Mouse (Mus musculus) T-helper 2 cell (primary cell): ENCODE results near the gene Spock3.
"Not testable (repeated sequence)": the region's sequence is repeated elsewhere in the genome, so short reads cannot be mapped to it uniquely, and the experiment has no call there.

Experiments
- in situ Hi-C: fragments of 300-600 bp; cut with MboI, MseI; formaldehyde crosslinking; loops from one replicate; pipeline ENCODE4 v1.15.1; 2025; ENCODE audit warnings: high pct_unique_total_duplicates

The Spock3 gene

DNA sequence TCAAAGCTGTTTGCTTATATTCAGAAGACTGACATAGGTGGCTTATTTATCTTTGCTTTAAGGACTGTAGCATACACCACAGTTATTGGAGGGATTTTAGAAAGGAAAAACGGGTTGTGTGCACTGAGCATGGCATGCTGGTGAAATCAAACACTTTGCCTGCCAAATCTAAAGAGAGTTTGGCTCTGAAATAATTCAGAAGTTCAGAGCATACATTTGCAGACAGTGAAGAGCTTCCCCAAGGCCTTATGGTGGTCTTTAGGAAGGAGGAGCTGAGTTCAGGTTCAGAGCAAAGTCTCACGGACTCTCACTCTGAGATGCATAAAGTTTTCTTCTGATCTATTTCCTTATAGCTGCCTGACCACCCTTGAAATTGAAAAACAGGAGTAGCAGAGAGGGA, at the start of gene Spock3:
Gene Spock3, plus strand, starts transcription at position 301 of the 400 bp plus-strand sequence.
- in situ Hi-C loops = no loop called here

DNA sequence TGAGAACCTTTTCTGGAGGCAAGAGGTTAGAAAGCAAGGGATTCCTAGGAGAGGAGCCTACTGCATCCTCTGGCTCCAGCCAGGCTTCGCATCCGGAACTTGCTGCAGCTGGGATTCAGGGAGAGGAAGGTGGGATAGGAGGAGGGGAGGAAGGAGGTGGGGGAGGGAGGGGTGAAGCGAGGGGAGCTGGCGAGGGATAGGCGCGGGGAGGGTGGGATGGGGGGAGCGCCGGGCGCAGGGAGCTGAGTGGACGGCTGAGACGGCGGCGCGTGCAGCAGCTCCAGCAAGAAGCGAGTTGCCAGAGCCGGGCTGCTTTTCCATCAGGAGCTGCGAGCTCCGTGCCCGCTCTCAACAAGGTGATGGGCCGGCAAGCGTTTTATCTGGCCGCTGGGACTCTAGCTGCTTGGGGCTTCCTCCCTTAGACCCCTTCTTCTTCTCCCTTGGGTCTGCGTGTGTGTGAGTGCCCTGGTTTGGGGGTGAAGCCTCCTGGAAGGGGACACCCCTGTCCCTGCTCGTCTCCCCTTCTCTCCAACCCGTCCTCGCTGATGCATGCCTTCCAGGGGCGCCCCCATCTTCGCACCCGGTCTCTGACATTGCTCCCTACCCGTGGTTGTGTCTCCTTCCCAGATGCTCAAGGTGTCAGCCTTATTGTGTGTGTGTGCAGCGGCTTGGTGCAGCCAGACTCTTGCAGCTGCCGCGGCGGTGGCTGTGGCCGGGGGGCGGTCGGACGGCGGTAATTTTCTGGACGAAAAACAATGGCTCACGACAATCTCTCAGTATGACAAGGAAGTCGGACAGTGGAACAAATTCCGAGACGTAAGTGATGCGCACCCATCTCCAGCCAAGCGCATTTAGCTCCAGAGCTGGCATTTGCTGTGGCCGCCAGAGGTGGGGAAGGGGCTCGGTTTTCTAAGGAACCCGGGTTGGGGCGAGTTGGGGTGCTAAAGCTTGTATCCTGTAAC, 645 bp downstream of the Spock3 start:
- in situ Hi-C loops = no loop called here

DNA sequence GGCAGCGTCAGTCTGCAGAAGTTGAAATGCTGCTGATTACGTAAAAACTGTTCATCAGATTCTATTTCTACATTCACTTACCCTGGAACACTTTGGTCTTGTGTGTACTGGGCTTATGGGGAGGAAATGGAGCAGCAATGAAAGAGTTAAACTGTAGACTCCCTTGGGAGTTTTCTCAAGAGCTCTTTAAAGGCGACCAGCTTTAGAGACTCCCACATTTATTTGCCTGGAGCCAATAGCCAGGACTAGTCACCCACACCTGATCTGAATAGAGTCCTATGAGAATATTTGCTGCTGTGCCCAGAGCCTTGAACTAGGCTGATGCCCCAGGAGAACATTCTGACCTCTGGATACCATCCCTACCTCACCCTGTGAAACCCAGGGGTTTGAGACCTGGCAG, 1.7 kb downstream of the Spock3 start:
- in situ Hi-C loops = no loop called here

DNA sequence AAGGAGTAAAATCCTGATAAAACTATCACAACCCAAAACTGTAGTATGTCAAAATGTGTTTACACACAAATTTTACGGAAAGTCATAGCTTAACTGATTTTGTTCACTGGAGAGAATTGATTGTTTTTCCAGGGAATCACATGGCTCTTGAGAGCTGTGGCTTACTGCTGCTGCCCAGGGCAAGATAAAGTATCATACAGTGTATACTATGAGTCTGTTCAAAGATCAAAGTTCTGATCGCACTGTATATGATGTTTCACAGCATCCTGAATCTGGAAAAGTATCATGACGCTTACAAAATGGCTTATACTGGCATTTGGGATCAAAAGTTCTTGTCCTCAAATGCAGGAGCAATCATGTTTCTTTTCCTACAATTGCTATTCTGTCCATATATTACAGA, 11.8 kb downstream of the Spock3 start:
- in situ Hi-C loops = no loop called here

DNA sequence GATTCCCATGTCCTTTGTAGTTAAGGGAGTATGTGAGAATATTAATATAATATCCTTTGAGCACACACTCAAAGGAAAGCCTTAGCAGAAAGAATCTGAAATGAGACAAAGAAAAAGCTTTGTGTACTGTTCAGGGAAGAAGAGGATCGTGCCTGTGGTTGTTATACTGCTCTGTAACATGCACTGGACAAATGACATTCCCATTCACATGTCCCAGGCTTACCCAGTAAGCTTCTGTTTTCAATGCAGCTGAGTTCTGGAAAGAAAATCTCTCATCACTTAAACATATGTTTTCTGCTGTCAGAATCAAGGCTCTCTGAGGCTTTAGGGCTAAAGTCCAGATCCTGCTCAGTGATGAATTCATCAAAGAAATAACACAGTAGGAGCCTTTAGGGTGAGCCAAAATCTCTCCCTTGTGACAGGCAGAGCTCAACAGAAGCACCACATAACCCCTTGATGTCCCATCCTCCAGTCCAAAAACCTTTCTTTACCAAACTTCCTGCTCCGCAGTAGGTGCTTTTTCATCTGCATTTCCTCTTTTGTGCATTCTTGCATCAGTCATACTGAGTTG, 19.1 kb downstream of the Spock3 start:
- in situ Hi-C loops = no loop called here

DNA sequence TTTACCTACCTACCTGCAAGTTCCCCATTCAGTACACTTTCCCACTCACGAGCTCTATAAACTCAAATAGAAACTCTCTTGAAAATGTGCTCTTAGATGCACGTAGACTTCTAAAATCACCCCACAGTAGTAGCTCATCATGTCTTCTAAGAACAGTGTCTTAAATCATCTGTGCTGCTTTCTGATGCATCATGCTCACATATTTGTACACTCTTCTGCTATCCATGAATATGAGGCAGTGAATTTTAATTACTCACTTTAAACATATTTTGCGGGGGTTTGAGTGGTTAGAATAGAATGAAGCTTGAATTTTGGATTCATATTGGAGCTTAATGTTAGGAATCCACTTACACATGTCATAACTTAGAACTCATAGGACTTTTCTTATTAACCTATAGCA, 138.2 kb downstream of the Spock3 start:
- in situ Hi-C loops = loop anchor here (25.0 kb wide), 1 partner anchor 673 kb away; no protein-coding TSS in a partner anchor

DNA sequence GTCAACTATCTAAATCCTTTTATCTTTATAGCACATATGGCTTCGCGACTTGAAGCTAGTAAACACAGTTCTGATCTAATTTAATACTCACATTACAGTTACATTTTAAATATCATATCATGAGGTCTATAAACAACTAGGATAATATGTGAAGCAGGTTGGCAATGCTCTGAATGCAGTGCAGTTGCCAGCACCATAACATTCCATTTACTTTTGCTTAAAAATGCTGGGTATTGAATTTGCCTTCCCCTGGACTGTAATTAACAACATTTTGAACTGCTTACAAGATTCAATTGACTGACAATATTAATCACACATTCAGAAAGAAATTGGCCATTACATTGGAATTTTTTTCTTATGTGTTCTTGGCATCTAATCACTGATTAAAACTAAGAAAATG, 147.4 kb downstream of the Spock3 start:
- in situ Hi-C loops = loop anchor here (25.0 kb wide), 1 partner anchor 664 kb away; no protein-coding TSS in a partner anchor

DNA sequence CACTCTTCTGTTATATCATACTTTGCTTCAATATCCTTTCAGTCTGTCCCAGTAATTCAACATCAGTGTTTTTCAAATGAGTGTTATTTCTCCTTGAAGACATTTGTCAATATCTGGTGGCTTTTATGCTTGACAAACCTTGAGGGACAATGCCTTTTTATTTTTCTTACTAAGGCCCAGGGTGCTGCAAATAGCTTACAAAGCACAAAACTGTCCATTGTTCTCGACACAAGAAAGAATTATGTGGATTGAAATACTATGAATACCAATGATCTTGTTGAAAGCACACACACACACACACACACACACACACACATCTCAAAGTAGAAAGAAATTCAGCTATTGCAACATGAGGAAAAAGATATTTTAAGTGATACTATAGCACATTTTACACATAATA, 159.0 kb downstream of the Spock3 start:
- in situ Hi-C loops = no loop called here

DNA sequence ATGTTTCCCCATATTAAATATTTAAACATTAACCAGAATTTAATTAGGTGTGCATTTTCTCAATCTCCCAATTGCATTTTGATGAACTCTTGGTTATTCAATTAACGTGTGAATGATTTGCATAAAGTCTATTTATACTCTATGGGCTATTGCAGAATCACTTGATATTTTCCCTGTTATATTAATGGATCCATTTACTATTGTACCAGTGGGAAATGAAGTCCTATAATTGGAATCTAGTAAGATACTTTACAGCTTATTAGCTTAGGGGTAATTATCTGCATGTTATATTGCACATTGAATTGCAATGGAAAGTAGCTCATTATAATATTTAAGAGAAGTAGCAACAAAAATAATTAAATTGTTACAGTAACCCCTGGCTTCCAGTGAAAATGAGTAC, 162.1 kb downstream of the Spock3 start:
- in situ Hi-C loops = no loop called here

DNA sequence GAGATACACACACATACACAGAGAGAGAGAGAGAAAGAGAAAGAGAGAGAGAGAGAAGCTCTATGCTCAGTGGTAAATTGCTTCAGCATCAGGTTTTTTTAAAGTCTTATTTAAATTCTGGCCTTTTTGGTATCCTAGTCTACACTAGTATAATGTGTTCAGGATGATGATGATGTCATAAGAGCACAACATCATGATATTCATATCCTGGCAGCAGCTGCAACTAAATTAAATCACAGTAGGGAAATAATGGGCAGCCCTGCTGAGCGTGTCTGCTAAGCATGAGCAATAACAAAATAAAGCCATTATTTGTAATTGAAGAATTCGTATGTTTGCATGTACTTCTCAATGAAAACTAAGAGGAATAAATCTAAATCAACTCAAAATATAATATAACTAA, 169.7 kb downstream of the Spock3 start:
- in situ Hi-C loops = no loop called here

DNA sequence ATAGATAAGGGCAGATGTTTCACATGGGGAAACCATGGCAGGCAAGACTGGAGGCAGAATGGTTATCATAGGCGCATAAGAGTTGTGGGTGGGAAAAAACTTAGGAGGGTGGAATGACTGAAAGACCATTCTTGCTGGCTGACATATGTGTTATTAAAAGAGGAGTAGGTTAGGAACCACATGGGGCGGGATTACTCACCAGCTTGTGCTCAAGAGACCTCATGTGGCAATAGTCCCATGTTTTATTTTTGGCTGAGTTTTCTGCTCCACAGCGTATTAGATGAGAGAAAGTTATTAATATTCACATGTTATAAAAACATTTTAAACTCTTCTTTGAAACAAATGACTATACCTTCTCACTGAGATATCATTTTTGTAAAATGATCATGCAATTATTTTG, 184.6 kb downstream of the Spock3 start:
- in situ Hi-C loops = no loop called here

DNA sequence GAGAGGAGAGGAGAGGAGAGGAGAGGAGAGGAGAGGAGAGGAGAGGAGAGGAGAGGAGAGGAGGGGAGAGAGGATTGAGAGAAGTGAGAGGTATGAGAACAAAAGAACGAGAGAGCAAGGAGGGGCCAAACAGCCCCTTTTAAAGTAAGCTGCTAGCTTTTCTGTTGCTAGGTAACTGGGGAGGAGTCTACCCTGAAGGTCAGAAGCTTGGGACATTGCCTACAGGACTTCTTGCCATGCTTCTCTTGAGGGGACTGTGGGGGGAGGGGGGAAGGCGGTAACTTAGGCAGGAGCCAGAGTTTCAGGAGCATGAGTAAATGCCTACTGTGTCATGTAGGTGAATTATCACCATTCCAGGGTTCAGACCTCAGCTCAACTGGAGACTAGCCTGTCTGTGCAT, 213.1 kb downstream of the Spock3 start:
- in situ Hi-C loops = not testable (repeated sequence)

DNA sequence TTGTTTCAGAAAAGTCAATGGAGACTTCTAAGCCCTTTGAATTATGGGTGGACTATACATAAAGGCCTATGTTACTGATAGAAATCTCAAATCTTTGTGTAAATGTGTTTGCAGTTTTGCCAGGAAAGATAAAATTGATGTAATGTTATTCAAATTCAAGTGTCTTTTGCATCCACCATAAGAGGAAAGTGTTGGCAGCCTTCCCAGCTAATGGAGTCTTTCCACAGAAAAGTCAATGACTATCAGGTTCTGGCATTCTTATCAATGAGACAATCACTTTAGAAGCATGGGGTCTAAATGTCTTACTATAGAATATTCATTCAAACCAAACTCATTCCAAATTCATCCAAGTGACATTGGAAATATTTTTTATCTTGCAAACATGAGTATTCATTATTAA, 214.5 kb downstream of the Spock3 start:
- in situ Hi-C loops = no loop called here

DNA sequence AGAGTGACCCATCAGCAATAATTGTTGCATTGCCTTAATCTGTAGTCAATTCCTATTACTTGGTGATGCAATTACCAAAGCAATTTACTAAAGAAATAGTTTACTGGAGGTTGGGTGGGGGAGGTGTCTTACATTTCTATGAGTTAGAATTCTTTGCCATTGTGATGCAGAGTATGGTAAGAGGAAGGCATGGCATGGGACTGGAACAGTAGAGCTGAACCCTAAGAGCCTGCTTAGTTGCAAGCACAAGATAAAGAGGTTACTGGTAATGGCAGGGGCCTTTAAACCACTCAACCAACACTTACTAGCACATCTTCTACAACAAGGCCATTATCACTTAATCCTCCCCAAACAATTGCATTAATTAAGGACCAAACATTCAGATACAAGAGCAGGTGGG, 219.1 kb downstream of the Spock3 start:
- in situ Hi-C loops = no loop called here

DNA sequence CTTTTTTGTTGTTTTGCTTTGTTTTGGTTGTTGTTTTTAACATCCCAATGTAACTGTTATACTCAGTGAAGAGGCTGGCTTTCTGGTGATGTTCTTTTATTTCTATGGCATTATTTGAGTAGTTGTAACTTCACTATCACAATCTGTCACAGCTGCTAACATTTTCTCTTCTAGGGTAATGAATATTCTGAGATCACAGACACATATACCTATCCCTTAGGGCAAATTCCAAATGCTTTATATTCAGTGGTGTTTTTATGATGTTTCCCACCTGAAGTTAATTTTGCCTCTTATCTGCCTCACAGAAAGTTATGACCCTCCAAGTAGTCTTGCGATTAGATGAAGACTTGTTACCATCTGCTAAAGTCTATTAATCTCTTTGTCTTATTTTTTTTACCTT, 230.5 kb downstream of the Spock3 start:
- in situ Hi-C loops = no loop called here

DNA sequence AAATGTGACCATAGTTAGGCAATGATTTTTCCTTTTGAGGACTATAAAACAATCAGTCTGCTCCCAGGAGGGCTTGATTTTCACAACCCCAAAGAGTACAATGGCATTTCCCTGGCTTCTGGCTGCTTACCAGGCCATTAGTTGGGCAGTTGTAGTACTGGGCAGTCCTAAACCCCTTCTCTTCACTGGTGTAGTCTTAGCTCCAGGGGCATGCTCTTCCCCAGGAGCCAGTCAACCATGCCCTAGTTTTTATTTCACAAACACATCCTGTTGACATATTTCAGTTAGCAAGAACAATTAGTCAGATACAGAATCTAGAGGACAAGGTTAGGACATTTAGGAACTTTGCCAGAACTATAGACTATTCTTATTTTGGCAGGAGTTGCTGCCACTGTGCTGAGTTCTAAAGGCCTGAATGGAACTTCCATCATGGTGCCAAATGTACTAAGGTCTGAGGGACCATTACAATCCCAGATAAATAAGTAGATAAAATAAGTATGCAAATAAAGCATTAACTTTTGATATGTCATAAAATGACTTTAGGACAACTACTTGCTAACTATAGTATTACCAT, 308.1 kb downstream of the Spock3 start:
- in situ Hi-C loops = no loop called here

DNA sequence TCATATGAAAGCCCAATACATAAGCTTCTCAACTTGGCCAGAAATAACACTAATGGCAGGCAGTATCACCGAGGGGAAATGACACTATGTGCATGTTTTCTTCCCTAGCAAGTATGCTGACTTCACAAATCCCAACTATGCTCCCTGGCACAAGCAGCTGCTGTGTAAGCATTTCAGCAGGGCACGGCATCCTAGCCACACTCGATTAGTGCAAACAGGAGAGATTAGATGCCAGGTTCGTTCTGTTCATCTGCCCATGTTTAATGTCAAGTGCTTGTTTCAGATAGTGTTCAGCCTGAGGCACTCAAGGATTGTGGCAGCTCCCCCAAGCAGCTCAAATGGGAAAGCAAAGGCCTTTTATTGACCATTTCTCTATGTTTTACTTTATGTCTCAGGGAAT, 311.7 kb downstream of the Spock3 start:
- in situ Hi-C loops = no loop called here

DNA sequence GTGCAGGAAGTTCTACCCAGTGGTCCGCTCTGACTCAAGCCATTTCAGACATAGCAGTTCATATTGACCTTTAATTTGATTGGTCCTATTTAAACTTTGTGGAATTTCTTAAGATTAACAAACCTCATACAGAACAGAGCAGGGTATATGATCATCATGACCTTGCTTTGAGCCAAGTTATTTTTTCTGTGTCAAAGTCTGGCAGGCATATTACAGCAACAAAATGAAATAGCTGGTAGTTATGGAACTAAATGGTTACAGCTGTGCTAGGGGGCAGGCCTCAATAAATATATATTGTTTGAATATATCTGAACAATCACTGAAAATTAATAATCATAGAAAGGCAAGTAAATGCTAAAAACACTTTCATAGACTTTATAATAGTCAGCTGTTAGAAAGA, 384.6 kb downstream of the Spock3 start:
- in situ Hi-C loops = no loop called here

DNA sequence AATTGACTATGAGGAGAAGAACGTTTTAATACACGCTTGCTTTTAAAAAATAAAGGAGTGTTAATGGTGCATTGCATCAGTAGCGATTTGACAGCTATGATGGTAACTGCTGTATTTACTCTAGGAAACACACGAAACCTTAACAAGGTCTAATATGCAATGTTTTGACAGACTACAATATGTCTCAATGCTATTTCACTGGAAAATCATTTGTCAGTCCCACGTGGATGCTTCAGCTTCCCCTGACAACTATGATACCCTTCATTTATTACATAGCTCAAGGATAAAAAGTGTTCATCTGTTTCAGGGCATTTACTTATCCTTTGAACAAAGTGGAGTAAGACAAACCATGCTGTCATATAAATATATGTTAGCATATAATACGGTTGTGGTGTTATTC, 417.8 kb downstream of the Spock3 start:
- in situ Hi-C loops = loop anchor here (25.0 kb wide), 2 partner anchors 869 to 1481 kb away; no protein-coding TSS in a partner anchor

DNA sequence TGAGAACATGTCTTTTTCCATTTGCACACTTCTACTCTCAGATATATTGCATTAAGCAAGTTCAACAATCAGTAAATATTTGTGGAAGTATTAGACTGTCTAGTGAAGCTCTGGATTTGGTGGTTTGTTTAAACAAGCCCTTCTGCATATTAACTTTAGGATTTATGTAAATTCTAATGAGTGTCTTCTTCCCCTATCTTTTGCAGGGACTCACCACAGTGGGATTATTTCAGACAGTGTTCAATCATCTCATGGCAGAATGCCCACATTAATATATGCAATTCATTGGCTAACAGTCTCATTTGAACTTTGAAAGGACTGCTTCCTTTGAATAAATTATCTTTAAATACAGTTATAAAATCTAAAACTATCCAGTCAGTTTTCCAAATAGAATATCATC, 446.9 kb downstream of the Spock3 start:
- in situ Hi-C loops = no loop called here
